Comparison of ENCODE assay signal across 8 mouse cellular contexts in the genomic region with DNA sequence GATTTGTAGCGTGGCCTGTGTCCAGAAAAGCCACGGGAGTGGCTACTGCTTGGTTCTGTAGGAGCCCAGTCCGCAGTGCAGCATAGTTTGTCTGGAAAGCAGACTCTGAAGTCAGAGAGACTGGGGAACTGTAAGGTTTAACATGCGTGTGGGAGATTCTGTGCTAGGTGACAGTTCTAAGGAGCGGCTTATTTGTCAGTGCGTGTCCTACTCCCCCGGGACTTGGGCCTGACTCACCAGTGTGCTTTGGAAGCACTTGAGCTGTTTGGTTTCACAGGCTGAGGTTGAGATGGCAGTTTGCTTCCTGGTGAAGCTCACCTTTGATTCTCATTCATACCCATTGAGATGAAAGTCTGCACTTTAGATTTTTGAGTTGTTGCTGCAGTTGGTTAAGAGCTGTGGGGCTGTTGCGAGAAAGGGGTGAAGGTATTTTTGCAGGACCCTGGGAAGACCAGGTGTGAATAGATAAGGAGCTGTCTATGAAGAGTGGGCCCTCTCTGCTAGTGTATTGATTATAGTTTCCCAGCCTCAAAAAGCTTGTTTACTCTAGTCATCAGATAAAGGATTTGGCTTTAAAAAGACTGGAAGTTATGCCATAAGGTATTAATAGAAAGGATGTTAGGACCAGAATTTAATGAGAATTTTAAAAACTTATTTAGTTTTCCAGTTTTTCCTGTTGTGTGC. TPM values are rescaled to one million over a fixed set of nuclear protein-coding genes. Genes with fewer than 3 reads are reported as not detected.
A peak's percentile ranks its signal among the peaks of the same experiment; 100 is the strongest.
DNase-seq lines count a peak whose midpoint lies in the region; ATAC-seq and TF ChIP-seq lines count a peak whose summit lies in the region.

No protein-coding gene starts in this region.

- H3K4me2 ChIP-seq in stomach, postnatal 0 days (replicated peaks; ENCODE audit: low read depth): peak overlapping the region; percentile 86; the same call in 1 of the 2 replicates
- no peak overlapping the region; the same call in 1 of the 2 replicates for H3K4me2 ChIP-seq in midbrain, embryonic 11.5 days

- intact Hi-C loops in gastrocnemius, adult 2 months (cut with DNase I): no loop called here
- intact Hi-C loops in gastrocnemius, postnatal 14 days (cut with DNase I; ENCODE audit: low total_unique reads): no loop called here
- intact Hi-C loops in left cerebral cortex, postnatal 25 days (cut with DNase I): loop anchor here (1.0 to 5.0 kb wide), 2 partner anchors 33 to 52 kb away; no protein-coding TSS in a partner anchor

- H3K36me3 ChIP-seq in stomach, postnatal 0 days (ENCODE audit: control insufficient read depth, insufficient read depth, low read length): no peaks in the 10 kb centered on the region
- no peaks in the 10 kb centered on the region for H3K36me3 ChIP-seq in midbrain, embryonic 11.5 days (ENCODE audit: control insufficient read depth, insufficient read depth, low read length)

- TF ChIP-seq EP300 in stomach, postnatal 0 days (optimal IDR thresholded peaks at IDR 0.05): no peak

- H3K9ac ChIP-seq in stomach, postnatal 0 days (ENCODE audit: low read length): no peak overlapping the region
- no peak overlapping the region for H3K9ac ChIP-seq in midbrain, embryonic 11.5 days (ENCODE audit: low read length)

- H3K9me3 ChIP-seq in stomach, postnatal 0 days (ENCODE audit: control insufficient read depth, low read length): no peaks in the 10 kb centered on the region
- H3K9me3 ChIP-seq in midbrain, embryonic 11.5 days (ENCODE audit: control insufficient read depth, low read length): no peaks in the 10 kb centered on the region

- no peak for TF ChIP-seq CTCF in gastrocnemius, adult 2 months (IDR thresholded peaks at IDR 0.05)
- no peak for TF ChIP-seq CTCF in stomach, postnatal 0 days (IDR thresholded peaks at IDR 0.05; ENCODE audit: low read depth)

- 72% methylated on average over 8 of the region's 8 CpGs for WGBS in stomach, postnatal 0 days
- 92% methylated on average over 8 of the region's 8 CpGs for WGBS in midbrain, embryonic 11.5 days

- peak; percentile 77 for ATAC-seq in stomach, postnatal 0 days (ENCODE audit: low FRiP score, low TSS enrichment)
- no peak for ATAC-seq in midbrain, embryonic 11.5 days (ENCODE audit: low FRiP score)

- no peaks in the 10 kb centered on the region for H3K27me3 ChIP-seq in stomach, postnatal 0 days (ENCODE audit: control insufficient read depth, insufficient read depth, low read length)
- no peaks in the 10 kb centered on the region for H3K27me3 ChIP-seq in midbrain, embryonic 11.5 days (ENCODE audit: control insufficient read depth, insufficient read depth, low read length)

- H3K27ac ChIP-seq in gastrocnemius, adult 2 months: no peak overlapping the region
- peak overlapping the region; percentile 83 for H3K27ac ChIP-seq in stomach, postnatal 0 days (replicated peaks)
- H3K27ac ChIP-seq in midbrain, embryonic 11.5 days (ENCODE audit: low read depth, low read length): no peak overlapping the region

- H3K4me1 ChIP-seq in stomach, postnatal 0 days (replicated peaks; ENCODE audit: control insufficient read depth, insufficient read depth): peaks cover 2% of the 10 kb centered on the region; the same call in 1 of the 2 replicates
- H3K4me1 ChIP-seq in midbrain, embryonic 11.5 days (ENCODE audit: control insufficient read depth, insufficient read depth, low read length): peaks cover 8% of the 10 kb centered on the region

- peak overlapping the region; percentile 99 for H3K4me3 ChIP-seq in gastrocnemius, adult 2 months
- no peak overlapping the region for H3K4me3 ChIP-seq in stomach, postnatal 0 days (ENCODE audit: low read depth, low read length)
- H3K4me3 ChIP-seq in midbrain, embryonic 11.5 days (ENCODE audit: low read depth, low read length): no peak overlapping the region

- peak; percentile 27 for DNase-seq in gastrocnemius, adult 2 months
- no peak for DNase-seq in gastrocnemius, postnatal 14 days
- DNase-seq in urinary bladder, adult 18-20 months (ENCODE audit: low spot score in 2 of 2): peak; percentile 8 to 16
- DNase-seq in urinary bladder, postnatal 10 days (ENCODE audit: low spot score): no peak
- peak; percentile 42 to 83 for DNase-seq in left cerebral cortex, postnatal 25 days (ENCODE audit: low spot score in 2 of 2)
- peak; percentile 63 for DNase-seq in stomach, postnatal 0 days (ENCODE audit: low spot score)
- no peak for DNase-seq in embryo, embryonic 9.5 days (ENCODE audit: extremely low spot score)
- DNase-seq in midbrain, embryonic 11.5 days (ENCODE audit: low spot score, missing footprints): no peak

RNA-seq across cellular contexts. Expression of gene Fbxo34, which starts 24.5 kb away (rescaled TPM):
- total RNA-seq in gastrocnemius, adult 2 months (2021): 10 to 100 TPM; 10.7 to 12.3 TPM
- total RNA-seq in gastrocnemius, postnatal 14 days (2021): 10 to 100 TPM; 10.5 to 11.2 TPM
- 100 to 1,000 TPM in 1 of 2 experiments, 10 to 100 TPM in 1; 97.0 to 104 TPM for total RNA-seq in left cerebral cortex, postnatal 25 days (2021)
- polyA plus RNA-seq in stomach, postnatal 0 days (2015; fragmentation: Nextera tagmentation; extraction: Ambion mirVana): 17.8 and 18.1 TPM in 2 replicates
- polyA plus RNA-seq in midbrain, embryonic 11.5 days (2014; fragmentation: Nextera tagmentation; extraction: Ambion mirVana): 20.2 and 24.0 TPM in 2 replicates

RNA-seq across cellular contexts. Expression of gene Dlgap5, which starts 56.5 kb away (rescaled TPM):
- not detected for total RNA-seq in gastrocnemius, adult 2 months (2021)
- total RNA-seq in gastrocnemius, postnatal 14 days (2021): 1 to 10 TPM; 2.3 to 3.6 TPM
- under 1 TPM in 1 of 2 experiments, not detected in 1; 0.25 TPM for total RNA-seq in left cerebral cortex, postnatal 25 days (2021)
- 5.9 and 7.4 TPM in 2 replicates for polyA plus RNA-seq in stomach, postnatal 0 days (2015; fragmentation: Nextera tagmentation; extraction: Ambion mirVana)
- 61.2 and 69.4 TPM in 2 replicates for polyA plus RNA-seq in midbrain, embryonic 11.5 days (2014; fragmentation: Nextera tagmentation; extraction: Ambion mirVana)

Comparison
In these comparisons a context has a peak if more than half of its experiments do, and no peak if none do; other contexts are left out.
1. DNase-seq: peak in gastrocnemius, adult 2 months (single experiment), urinary bladder, adult 18-20 months (2 of 2), left cerebral cortex, postnatal 25 days (2 of 2) and stomach, postnatal 0 days (single experiment); none in gastrocnemius, postnatal 14 days (single experiment), urinary bladder, postnatal 10 days (single experiment), embryo, embryonic 9.5 days (single experiment) and midbrain, embryonic 11.5 days (single experiment).
2. RNA of gene Fbxo34, which starts 24.5 kb away (total RNA-seq): 97.0 to 104 TPM in left cerebral cortex, postnatal 25 days; 10.7 to 12.3 TPM in gastrocnemius, adult 2 months and 10.5 to 11.2 TPM in gastrocnemius, postnatal 14 days; every median in the first group is over 4 times any median in the second.